Mouse (Mus musculus) hindbrain, embryonic 15.5 days (tissue): ENCODE results near the gene Gm38100. TPM values are rescaled to one million over a fixed set of nuclear protein-coding genes. Genes with fewer than 3 reads are reported as not detected.

Experiments
- polyA plus RNA-seq: library from polyadenylated mRNA; unstranded; fragments of >200 nt; fragmentation: Nextera tagmentation; extraction: Ambion mirVana; gene quantifications from 2 replicates; pipeline ENCODE4 v1.2.1, GENCODE M21; 2015

Gene Gm38100
- polyA plus RNA-seq, 1 experiment from 2014 or later: not detected

Other genes starting within 250 kb of the Gm38100 start
- gene Opn3, start 227.6 kb upstream of the Gm38100 start, polyA plus RNA-seq: 8.1 and 8.7 TPM in 2 replicates
- gene Chml, start 227.4 kb upstream of the Gm38100 start, polyA plus RNA-seq: 3.3 and 3.7 TPM in 2 replicates
- 0.08 TPM in 1 of 2 replicates, not detected in the other for gene Wdr64, start 221.7 kb upstream of the Gm38100 start, polyA plus RNA-seq
- 9.7 and 13.8 TPM in 2 replicates for gene Exo1, start 39.7 kb upstream of the Gm38100 start, polyA plus RNA-seq
- gene Rbm8a2, start 58.8 kb downstream of the Gm38100 start, polyA plus RNA-seq: 0.40 and 0.73 TPM in 2 replicates